Mouse (Mus musculus) brain, embryonic 14.5 days (tissue): ENCODE data around the gene Acp6. TPM values are rescaled to one million over a fixed set of nuclear protein-coding genes. Genes with fewer than 3 reads are reported as not detected.

ENCODE experiments used
- DNase-seq: peaks from one replicate; pipeline ENCODE4 v3.0.0-alpha.2; 2011; ENCODE audit warnings: low read depth
- CTCF ChIP-seq: fragments of 200-500 bp; IDR thresholded peaks from 2 replicates; pipeline ENCODE4 v1.5.1; 2012; ENCODE audit warnings: inconsistent platforms, mild to moderate bottlenecking, moderate library complexity, borderline replicate concordance; ENCODE audit not compliant: insufficient read depth, insufficient read length; ENCODE audit errors: extremely low read depth
- POLR2A ChIP-seq: fragments of 200-500 bp; IDR thresholded peaks from 2 replicates; pipeline ENCODE4 v1.6.1; 2012; ENCODE audit warnings: mild to moderate bottlenecking, inconsistent platforms, borderline replicate concordance; ENCODE audit not compliant: poor library complexity, insufficient read depth, insufficient read length, severe bottlenecking; ENCODE audit errors: extremely low read depth
- polyA plus RNA-seq: library from polyadenylated mRNA; depleted of rRNA; stranded (reverse); fragments of >200 nt; gene quantifications from 2 replicates; pipeline ENCODE4 v1.2.3, GENCODE M21; 2012; rRNA removed

Gene Acp6
- polyA plus RNA-seq, 1 experiment = 19.6 TPM

DNA sequence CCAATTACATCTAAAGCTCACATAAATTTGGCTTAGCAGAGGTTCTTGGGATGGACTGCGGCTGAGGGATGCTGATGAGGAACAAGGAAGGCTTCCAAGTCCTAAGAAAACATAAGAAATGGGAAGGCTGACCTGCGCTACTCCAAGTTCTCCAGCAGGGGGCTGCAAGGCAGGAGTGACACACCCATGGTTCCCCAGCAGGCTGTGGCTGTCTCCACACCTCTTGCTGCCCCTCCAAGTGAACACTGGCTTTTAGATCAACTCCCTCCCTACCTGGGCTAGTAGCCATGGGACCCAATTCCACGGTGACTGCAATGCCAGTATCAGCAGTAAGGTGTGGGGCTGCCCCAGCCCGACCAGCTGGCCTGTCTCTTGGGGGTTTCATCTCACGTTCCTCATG lies 43.4 kb downstream of the Acp6 start:
- DNase-seq = peak; percentile 75
- TF ChIP-seq CTCF = peak; percentile 91
- TF ChIP-seq POLR2A = no peak

DNA sequence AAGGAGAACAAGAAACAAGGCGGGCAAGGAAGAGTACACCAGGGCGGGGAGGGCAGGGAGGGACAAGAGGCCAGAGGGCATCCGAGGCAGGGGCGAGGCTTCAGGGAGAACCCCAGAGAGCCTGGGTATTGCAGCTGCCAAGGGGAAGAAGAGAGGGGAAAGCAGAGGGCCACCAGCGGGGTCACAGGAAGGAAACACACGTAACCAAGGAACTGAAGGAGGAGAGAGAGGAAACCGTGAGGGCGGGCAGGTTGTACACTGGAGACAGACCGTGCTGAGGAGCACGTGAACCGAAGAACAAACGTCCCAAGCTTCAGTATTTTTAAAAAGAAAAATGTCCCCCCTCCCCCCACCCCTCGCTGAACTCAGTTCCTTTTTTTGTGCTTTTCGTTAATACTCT lies 45.3 kb downstream of the Acp6 start:
- no peak for DNase-seq

DNA sequence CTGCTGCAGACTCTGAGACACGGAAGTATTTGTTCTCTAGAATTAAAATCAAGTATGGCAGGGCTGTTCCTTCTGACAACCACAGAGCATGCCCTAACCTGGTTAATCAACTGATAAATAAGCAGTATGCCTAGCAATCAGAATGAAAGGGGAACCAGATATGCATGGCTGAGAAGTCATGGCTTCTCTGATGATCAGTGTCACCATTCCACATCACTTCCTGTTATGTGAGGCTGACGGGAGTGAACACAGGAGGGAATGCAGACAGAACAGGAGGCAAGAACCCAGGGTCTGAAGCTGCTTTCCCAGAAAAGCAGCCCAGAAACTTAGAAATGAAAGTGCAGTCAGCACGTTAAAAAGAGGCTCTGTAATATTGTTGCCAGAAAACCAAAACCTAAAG lies 47.9 kb downstream of the Acp6 start:
- DNase-seq = no peak
- TF ChIP-seq CTCF = no peak
- TF ChIP-seq POLR2A = no peak

More for the DNA sequence above, 45.3 kb downstream of the Acp6 start:
- no peak for TF ChIP-seq CTCF
- TF ChIP-seq POLR2A = no peak

DNA sequence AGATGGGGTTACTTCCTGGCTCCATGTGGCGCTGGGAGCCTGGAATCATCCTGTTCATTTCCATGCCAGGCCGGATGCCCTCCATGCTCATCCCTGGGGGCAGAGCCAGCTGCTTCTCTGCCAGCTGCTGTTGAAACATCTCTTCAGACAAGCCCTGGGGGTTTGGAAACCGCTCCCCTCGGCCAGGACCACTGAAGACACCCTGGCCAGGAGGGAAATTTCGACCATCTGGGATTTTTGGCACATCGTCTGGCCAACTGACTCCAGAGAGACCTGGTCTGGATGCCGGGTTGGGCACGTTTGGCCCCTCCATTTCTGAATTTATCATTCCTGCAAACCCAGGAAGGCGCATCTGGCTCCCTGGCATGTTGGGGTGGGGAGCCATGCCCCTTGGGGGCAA lies 50.8 kb downstream of the Acp6 start:
- no peak for TF ChIP-seq CTCF
- TF ChIP-seq POLR2A = no peak

DNA sequence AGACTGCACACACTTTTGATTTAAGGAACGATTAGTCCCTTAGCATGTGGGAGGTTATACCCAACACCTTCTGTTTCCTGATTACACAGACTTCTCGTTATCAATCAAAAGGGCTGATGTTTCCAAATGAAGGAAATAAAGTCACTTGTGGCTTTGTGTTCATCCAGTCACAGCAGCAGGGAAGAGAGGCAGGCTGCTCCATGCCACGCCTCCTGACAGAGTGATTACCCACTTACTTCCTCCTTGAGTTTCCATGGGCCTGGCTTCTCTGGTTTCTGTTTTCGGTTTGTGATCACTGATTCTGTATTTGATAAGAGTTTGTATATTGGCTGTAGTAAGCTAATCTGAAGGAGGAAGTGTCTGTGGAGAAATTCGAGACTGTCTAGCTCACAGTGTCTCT lies 52.6 kb downstream of the Acp6 start:
- no peak for TF ChIP-seq CTCF
- no peak for DNase-seq

More for the DNA sequence above, 50.8 kb downstream of the Acp6 start:
- no peak for DNase-seq

DNA sequence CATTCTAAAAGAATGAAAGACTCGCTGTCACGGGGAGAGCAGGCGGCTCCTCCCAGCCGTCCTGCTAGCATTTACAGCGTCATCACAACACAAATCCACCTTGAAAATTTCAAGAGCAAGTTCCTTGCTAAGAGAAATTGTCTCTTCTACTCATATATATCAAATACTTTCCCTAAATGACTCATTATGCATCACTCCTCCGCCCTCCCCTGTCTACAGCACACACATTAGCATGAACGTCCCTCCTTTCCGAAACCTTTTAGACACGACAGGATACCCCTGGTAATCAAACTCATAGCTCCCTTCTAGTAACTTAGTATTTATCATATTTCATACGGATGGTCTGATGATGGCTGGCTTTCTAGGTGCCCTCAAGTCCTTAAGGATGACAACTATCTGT lies 55.3 kb downstream of the Acp6 start:
- TF ChIP-seq POLR2A (no peak), CTCF (no peak)
- no peak for DNase-seq

DNA sequence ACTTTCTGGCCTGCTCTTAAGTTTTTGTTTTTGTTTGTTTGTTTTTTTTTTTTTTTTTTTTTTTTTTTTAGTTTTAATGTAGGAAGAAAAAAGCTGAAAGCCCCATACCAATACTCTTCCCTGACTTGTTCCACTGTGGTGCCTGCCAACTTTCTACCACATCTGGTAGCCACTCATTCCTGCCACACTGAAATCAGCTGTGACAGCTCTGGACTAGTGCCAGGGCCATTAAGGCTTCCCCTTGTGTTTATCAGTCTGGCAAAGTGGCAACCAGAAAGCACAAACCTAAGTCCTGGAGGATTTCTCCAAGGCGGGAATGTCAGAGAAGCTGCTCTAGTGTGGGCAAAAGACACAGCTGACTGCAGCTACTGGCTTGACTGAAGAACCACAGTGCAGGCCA lies 55.9 kb downstream of the Acp6 start:
- peak; percentile 85 for DNase-seq
- TF ChIP-seq CTCF = no peak
- TF ChIP-seq POLR2A = no peak

DNA sequence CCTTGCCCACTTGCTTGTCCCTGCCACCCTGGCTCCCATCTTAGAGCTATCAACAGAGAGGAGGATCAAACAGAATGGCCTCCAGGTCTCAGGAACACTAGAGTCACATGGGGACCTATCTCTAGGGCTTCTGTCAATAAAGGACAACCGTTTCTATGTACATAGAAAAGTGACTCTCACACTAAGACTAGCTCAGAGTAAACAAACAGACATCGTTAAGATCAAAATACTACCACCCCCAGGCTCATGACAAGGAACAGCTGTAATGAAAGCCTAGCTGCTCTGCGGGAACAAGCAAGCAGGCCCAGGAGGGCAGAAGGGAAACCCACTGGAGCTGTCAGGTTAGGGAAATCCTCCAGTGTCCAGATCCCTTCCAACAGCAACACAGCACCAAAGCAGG lies 56.9 kb downstream of the Acp6 start:
- no peak for TF ChIP-seq CTCF
- no peak for DNase-seq

DNA sequence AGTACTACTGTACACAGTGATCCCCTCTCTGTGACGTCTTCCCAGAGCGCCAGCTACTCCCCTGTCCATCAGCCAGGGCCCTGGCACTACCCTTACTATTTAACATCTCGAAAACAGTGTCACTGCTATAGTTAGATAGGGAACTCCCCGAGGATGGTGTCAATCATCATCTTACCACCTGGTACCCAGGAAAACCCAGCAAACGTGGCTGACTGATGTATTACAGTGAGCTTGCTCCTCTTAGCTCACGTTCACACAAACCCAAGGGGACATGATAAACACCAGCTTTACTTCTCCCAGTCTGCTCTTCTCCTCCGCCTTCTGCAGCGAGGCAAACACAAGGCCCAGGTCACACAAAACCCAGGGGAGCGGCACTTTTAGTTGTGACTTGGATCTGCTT lies 64.7 kb downstream of the Acp6 start:
- no peak for DNase-seq
- TF ChIP-seq POLR2A = no peak
- no peak for TF ChIP-seq CTCF

DNA sequence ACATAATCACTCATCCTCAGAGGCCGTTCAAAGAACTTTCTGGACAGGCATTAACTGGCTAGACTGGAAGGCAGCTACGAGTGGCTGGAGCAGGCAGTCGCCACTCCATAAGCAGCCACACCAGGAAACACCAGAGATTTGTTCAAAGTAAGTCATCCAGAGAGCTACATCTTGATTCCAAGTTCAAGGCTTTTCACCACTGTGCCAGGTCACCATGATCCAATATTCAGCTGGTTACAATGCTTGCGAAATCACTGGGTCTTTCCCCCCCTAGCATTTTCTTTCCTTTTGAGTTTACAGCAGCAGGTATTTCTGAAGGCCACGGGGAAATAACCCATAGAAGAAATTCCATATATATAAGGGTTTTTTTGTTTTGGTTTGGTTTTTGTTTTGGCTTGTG lies 66.7 kb downstream of the Acp6 start:
- DNase-seq = no peak
- TF ChIP-seq POLR2A (no peak), CTCF (no peak)

DNA sequence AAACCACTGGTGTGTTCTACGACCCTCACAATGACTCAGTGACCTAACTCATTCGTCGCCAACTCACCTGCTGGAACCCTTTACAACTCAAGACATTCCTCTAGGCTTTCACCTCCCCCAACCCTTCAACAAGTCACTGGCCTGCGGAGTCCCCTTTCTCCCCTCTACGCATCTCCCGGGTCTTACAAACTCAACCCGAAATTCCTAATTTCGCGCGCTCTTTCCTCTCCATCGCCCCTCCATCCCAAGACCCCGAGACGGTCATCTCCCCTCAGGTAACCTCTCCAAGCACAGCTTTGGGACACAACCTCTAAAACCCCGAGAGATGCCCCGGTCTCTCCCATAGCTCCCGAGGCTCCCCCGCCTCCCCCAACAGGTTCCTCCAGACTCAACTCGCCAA lies 68.1 kb downstream of the Acp6 start:
- peak; percentile 52 for DNase-seq
- TF ChIP-seq POLR2A (no peak), CTCF (no peak)

Other genes starting within 250 kb of the Acp6 start
- gene Gja8, start 232.8 kb upstream of the Acp6 start, polyA plus RNA-seq = not detected in 2 replicates
- 37.4 and 77.8 TPM in 2 replicates for gene Bcl9, start 139.1 kb downstream of the Acp6 start, polyA plus RNA-seq